Mouse (Mus musculus): ENCODE data around the gene Alox5ap. TPM values are rescaled to one million over a fixed set of nuclear protein-coding genes. Genes with fewer than 3 reads are reported as not detected.

Gene Alox5ap
- total RNA-seq (2022), result 10 to 100 TPM; 14.1 to 24.7 (median 21.0) TPM

- DNase-seq, result no peak
Observed at GRCm38 (mm10) chr5:149264405-149264804, at the start of gene Alox5ap. Gene Alox5ap (plus strand): TSS chr5:149264767.

DNA sequence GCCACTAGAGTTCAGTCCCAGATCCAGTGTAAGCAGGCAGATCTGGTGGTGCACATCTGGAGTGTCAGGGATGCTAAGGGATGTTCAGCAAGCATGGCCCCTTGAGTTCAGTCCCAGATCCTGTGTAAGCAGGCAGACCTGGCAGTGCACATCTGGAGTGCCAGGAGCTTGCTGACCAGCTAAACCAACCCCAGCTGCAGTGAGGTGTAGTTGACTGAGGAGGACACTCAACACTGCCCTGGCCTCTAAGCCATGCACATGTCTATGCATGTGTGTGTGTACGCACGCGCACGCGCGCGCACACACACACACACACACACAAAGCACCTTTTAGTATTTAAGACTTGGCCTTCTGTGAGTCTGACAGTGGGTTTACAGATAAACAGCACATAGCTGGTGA, 49.0 kb upstream of the Alox5ap start:
- DNase-seq, result no peak

- DNase-seq, result no peak
Observed at GRCm38 (mm10) chr5:149217524-149218357, 46.8 kb upstream of the Alox5ap start.

DNA sequence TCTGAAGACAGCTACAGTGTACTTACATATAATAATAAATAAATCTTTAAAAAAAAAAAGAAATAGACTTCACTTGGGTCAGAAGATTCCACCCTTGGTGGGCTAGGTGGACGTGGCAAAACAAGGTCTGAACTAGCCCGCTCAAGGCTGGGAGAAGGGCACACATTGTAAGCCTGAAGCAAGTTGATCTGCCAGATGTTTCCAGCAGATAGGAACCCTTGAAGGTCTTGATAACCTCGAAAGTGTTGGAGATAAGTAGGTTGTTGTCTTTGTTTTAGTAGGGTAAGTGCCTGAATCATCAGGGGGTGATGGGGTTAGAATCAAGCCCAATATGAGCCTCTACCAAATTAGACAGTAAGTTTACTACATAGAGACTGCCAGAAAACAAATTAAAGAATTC, 45.1 kb upstream of the Alox5ap start:
- DNase-seq, result no peak

- no peak for DNase-seq
Observed at GRCm38 (mm10) chr5:149221355-149221754, 43.2 kb upstream of the Alox5ap start.

DNA sequence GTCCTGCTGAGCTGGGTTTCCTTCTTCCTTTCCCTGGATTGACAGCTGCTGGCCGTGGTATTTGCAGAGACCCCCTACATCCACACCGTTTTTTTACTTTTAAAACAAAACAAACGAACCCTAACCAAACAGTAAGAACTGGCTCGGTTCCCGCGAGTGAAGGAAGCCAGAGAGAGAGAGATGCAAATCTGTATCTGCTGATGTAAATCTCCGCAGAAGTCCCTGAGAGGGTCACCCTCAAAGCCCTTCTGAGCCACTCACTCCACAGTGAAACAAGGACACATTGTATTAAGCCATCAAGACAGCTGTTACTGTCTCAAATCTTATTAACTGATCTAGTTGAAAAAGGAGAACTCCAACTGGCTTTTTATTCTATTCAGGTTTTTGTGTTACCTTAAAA, 39.9 kb upstream of the Alox5ap start:
- no peak for DNase-seq

DNA sequence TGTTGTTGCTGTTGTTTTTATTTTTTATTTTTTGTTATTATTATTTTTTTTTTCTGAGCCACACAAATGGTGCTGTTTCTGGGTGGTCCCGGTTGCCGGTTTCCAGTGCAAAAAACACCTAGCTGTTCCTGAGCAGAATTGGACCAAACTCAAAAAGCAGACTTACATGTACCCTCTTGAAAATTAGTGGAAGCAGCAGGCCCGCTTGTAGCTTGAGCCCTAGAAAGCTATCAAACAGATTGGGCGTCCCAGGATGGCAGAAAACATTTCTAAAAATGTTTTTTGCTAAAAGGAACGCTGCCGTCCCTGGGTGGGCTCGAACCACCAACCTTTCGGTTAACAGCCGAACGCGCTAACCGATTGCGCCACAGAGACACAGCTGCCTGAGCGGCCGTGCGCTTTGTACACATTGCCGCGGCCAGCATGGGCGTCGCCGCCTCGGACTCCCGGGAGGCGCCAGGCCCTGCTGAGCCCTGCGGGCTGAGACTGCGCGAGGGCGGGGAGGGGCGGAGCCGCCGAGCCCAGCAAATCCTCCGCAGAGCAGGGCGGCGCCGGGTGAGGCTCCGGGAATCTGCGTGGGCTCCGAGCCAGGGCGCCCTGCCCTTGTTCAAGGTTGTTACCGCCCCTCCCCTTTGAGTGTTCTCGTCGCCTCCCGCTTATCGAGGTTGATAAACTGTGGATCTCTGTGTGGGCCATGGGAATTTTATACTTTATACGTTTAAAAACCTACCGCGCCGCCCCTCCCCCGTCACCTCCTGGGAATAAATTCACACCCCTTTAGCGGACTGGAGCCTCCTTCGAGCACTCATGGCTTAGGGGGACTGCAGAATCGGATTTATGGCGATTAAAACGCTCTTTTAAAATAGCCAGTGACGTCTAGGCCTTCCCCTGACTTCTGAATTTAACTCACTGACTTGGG, 35.6 kb upstream of the Alox5ap start:
- peak; percentile 98 for DNase-seq

- DNase-seq, result no peak
Observed at GRCm38 (mm10) chr5:149229619-149230339, 34.8 kb upstream of the Alox5ap start.

DNA sequence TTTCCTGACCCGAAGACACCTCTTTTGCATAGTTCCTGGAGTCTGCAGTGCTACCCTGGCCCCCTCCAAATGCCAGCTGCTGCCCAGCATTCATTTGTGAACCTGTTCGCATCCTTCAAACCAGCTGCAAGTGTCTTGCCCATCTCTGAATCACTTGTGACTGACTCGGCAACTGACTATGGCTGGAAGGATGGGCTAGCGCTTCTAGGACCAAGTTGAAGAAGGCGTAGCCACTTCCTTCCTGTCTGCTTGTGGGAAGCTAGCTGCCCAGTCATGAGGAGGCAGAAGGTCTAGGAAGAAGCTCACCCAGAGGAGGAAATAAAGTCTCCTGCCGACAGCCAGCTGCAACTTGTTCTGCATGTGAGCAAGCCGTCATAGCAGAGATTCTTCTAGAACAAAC, 29.6 kb upstream of the Alox5ap start:
- DNase-seq, result no peak

DNA sequence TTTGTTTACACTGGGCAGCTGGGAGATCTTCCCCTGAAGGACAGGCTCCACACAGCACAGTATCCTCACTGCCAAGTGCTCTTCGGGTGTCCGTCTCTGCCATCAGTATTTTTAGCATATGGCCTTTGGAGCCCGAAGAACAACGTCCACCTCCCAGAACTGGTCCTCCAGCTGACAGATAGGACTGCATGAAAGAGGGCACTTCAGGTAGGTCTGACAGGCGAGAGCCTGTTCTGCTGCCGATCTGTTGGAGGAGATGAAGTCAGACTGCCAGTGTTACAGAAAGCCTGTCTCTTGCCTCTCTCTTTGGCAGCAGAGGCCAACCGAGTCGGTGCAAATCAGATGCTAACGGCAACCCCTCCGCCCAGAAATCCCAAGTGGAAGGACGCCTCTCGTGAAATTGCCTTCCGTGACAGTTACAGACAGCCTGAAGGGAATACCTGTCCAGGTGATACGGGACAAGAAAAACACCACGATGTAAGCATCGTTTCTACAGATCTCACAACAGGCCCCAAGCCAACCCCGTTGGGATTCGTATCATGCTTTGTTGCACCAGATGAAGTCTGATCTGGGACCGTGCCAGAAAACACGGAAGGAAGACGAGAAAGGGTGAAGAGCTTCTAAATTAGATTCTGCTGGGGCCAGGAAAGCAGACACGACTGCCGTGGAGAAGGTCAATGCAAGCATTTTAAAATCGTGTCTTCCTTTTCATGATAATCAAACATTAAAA, 27.2 kb upstream of the Alox5ap start:
- no peak for DNase-seq

GRCm38 (mm10) chr5:149242467-149242866, 22.1 kb upstream of the Alox5ap start:
- no peak for DNase-seq

- DNase-seq, result no peak
Observed at GRCm38 (mm10) chr5:149243053-149243452, 21.5 kb upstream of the Alox5ap start.

GRCm38 (mm10) chr5:149245391-149245964, 19.1 kb upstream of the Alox5ap start:
- DNase-seq, result no peak

GRCm38 (mm10) chr5:149245965-149246470, 18.5 kb upstream of the Alox5ap start:
- DNase-seq, result no peak

DNA sequence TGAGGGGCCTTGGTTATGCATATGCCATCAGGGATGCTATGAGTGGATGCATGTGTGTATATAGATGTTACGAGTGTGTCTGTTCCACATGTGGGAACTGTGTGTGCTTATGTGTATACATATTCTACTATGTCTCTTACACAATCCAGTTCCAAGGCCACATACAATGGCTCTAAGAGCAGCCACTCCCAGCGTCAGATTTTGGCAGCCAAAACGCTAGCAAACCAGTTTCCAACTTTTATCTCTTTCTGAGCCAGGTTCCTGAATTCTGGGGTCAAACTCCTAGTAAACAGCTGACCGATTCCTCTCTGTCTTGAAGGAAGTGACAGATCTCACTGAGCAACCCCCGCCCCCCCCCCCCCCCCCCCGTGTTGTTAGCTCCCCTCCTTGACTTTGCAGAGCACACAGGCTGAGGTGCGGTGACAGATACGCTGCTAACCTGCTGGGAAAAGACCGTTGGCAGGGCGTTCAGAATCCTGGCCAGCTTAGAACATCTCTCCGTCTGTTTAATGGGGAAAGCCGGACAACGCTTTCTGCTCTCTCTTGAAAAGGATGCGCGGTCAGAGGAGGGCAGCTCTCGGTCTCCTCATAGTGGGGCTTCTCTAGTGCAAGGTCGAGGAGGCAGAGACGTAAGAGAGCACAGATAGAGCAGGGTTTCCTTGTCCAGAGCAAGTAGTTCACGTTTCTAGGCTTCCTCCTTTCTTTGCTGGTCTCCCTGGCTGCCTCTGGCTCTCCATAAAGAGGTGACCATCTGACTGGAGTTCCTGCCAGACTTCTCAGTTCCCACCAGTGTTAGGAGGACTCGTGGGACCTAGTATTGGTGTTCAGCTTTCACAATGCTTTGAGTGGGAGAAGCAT, 17.3 kb upstream of the Alox5ap start:
- no peak for DNase-seq

GRCm38 (mm10) chr5:149252303-149252702, 12.3 kb upstream of the Alox5ap start:
- DNase-seq, result no peak

DNA sequence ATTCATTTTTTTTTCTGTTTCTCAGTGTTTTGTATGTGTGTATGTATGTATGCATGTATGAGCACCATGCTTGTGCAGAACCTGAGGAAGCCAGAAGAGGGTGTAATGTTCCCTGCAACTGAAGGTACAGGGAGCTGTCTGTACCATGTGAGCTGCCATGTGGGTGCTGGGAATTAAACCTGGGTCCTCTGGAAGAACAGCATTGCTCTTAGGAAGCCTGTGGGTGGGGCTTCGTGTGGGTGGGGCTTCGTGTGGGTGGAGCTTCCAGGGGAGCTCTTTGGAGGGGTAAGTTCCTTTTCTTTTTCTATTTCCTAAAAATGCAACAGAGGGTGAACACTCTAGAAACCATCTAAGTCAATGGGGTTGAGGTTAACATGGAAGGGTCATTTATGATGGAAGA, 11.1 kb upstream of the Alox5ap start:
- DNase-seq, result no peak

- no peak for DNase-seq
Observed at GRCm38 (mm10) chr5:149255522-149255921, 9.0 kb upstream of the Alox5ap start.

- DNase-seq, result no peak
Observed at GRCm38 (mm10) chr5:149257518-149258281, 6.9 kb upstream of the Alox5ap start.

DNA sequence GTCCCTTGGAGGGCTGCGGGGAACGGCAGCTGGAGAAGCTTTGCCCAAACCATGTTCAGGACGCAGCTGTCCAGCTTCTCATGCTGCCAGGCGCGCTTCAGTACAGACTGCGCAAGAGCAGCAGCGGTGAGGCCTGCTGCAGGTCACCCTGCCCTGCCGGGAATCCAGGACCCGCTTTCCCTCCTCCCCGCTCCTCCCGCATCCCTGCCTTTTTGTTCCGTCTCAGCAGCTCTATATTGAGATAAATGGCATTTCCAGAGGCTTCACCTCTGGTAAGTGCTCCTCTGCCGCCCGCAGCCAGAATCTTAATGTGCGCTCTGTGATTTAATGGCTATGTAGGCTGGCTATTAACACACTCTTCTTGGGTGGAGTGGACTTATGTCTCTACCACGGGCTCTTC, 5.5 kb upstream of the Alox5ap start:
- DNase-seq, result no peak
